Mouse (Mus musculus) frontal cortex, postnatal 36 days (tissue): ENCODE results near the gene Lrrk1.
"Not testable (repeated sequence)": the region's sequence is repeated elsewhere in the genome, so short reads cannot be mapped to it uniquely, and the experiment has no call there.

Source experiments
- DNase-seq, 2 experiments: peaks; one replicate each; pipeline ENCODE4 v3.0.0; 2022; ENCODE audit warnings: low spot score in 2 of 2

Lrrk1 gene

GRCm38 (mm10) chr7:66224541-66224940 is 163.6 kb downstream of the Lrrk1 start:
- DNase-seq = no peak

- DNase-seq = no peak
Observed at GRCm38 (mm10) chr7:66223731-66224130, 164.4 kb downstream of the Lrrk1 start.

- no peak for DNase-seq
Observed at GRCm38 (mm10) chr7:66222621-66223091, 165.5 kb downstream of the Lrrk1 start.

DNA sequence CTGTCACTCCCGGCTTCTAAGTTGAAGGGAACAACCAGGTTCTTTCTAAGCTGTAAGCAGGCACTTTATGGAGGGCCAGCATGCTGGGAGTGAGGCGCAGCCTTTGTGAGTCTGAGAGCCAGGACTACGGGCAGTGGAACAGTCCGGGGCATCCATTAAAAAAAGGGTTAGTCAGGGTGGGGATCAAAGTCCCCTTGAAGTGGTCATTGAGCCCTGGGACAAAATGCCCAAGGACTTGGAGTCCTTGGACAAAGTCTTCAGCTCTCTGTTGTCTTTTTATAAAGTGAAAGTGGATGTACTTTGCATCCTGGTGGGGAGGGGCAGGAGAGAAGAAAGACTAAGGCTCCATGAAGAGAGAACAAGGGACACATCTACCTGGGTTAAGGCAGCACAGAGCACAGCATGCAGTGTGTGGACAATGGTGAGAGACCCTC is 168.3 kb downstream of the Lrrk1 start:
- no peak for DNase-seq

- DNase-seq = no peak
Observed at GRCm38 (mm10) chr7:66219028-66219793, 168.9 kb downstream of the Lrrk1 start.

DNA sequence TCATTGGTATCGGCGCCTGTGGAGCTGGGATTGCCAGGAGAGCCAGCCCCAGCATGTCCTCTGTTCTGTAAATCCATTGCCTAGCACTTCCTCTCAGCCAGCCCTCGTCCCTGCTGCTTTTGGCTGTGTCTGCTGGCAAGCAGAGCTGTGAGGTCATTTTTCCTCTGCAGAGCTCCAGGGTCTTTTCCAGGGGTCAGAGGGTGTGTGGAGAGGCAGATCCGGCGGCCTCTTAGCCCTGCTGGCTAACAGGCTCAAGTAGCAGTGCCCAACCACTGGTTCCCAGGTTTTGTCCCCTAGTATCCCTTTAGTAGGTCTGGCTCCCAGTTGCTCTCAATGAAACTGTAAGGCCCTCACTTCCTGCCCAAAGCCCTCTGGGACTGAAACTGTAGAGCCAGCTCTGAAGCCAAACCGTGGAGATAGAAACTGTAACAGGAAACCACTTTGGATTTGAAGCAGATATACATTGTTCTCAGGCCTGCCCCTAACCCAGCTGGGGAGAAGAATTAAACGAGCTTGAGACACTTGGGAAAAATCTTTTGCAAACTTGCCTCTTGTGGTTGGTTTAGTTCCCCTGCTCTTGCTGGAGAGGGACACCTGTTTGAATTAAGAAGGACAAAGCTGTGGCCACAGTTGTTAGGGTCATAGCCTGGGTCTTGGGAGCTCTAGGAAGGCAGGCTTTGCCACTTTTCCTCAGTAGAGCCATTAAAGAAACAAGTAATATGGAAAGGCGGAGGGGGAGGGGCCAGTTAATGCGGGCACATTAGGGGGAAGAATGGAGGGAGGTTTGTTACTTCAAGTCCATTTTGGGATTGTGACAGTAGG is 169.7 kb downstream of the Lrrk1 start:
- peak in 1 of 2 experiments; percentile 2 for DNase-seq

- DNase-seq = no peak
Observed at GRCm38 (mm10) chr7:66217531-66218094, 170.5 kb downstream of the Lrrk1 start.

GRCm38 (mm10) chr7:66217011-66217410 is 171.1 kb downstream of the Lrrk1 start:
- DNase-seq = no peak

DNA sequence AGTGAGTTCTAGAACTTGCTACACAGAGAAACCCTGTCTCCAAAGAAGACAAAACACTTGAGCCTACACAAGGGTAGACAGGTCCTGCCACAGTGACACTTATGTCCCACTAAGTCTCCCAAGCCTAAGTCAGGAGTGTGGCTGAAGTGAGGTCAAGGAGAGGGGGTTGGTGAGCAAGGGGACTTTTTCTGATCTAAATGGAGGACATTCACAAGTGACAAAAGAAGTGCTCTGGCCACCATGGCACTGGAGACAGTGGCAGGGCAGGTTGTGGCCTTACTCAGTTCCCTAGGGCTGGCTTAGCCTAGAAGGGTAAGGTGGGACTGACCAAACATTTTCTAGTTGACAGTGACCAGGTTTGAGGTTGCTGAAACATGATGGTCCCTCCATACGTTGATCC is 172.2 kb downstream of the Lrrk1 start:
- no peak for DNase-seq

DNA sequence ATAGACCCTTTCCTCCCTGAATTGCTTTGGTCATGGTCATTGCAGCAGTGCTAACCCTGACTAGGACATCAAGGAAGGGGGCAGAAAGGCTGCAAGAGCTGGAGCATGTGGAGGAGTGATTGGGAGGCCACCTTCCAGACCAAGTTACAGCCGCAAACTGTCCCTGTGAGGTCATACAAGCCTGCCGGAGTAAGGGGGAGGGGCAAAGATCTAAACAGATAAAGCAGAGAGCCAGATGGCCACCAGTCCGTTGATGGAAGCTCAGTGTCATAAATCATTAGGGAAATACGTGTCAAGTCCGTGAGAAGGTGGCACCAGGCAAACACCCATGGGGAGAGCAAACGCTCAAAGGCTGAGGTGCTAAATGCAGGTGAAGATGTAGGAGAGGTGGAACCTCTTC is 173.7 kb downstream of the Lrrk1 start:
- DNase-seq = no peak

- no peak for DNase-seq
Observed at GRCm38 (mm10) chr7:66212887-66213286, 175.3 kb downstream of the Lrrk1 start.

DNA sequence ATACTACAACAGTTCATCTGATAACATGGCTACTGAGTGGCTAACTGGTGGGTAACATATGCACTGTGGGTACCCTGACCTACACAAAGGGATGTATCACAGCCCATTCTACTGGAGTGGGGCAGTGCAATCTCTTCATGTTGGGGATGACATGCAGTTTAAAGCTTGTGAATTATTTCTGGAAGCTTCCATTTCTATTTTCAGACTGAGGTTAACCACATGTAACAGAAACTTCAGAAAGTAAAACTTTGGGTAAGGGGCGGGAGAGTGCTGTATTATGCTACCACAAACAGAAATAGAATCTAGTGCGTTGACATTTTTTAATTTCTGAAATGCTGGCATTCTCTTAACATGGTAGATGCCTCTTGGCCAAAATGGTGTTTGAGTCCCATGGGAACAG is 178.2 kb downstream of the Lrrk1 start:
- no peak for DNase-seq

- no peak for DNase-seq
Observed at GRCm38 (mm10) chr7:66201657-66202056, 186.5 kb downstream of the Lrrk1 start.

GRCm38 (mm10) chr7:66200791-66201450 is 187.2 kb downstream of the Lrrk1 start:
- DNase-seq = no peak

GRCm38 (mm10) chr7:66200383-66200782 is 187.8 kb downstream of the Lrrk1 start:
- DNase-seq = no peak

- peak; percentile 48 to 59 for DNase-seq
Observed at GRCm38 (mm10) chr7:66199391-66199831, 188.7 kb downstream of the Lrrk1 start.

DNA sequence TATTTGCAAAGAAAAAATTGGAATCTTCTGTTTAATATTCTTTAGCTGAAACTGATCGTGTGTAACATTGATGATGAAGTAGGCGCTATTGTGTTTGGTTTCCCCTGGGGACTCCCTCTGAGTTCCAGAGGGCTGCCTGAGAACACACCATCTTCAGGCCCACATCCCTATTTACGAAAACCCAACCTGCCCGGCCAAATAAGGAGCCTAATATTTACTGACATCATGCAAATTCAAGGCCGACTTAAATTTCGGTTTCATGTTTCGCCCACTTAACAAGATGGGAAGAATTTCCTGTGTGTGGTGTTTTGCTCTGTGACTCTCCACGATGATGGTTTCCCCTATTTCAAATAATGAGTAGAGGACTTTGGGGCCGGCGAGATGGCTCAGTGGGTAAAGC is 189.7 kb downstream of the Lrrk1 start:
- no peak for DNase-seq

GRCm38 (mm10) chr7:66196609-66197445 is 191.3 kb downstream of the Lrrk1 start:
- no peak for DNase-seq

GRCm38 (mm10) chr7:66195881-66196280 is 192.3 kb downstream of the Lrrk1 start:
- no peak for DNase-seq

GRCm38 (mm10) chr7:66194511-66194910 is 193.6 kb downstream of the Lrrk1 start:
- DNase-seq = no peak

DNA sequence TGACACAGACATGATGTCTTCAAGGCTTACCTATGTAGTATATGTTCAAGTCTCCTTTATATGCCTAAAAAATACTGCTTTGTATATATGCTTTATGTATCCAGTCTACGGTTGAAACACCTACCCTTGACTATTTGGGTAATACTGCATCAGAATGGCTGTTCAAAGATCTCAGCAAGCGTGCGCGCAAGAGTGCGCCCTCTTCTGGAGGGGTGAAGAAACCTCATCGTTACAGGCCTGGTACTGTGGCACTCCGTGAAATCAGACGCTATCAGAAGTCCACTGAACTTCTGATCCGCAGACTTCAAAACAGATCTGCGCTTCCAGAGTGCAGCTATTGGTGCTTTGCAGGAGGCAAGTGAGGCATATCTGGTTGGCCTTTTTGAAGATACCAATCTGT is 197.8 kb downstream of the Lrrk1 start:
- not testable (repeated sequence) for DNase-seq
